Mouse (Mus musculus) lung, postnatal 0 days (tissue): ENCODE measurements at regions not wholly inside any gene's neighbourhood (a gene's known extent, or its start where the extent isn't known, plus 50 kb on each side); places are given as distances from the start of the nearest gene placed in this dataset.

Source experiments
- ATAC-seq: fragments of 200-750 bp; cut with Nextera tagmentation; 2 replicates; pipeline ENCODE4 v1.8.0; 2017; ENCODE audit warnings: moderate library complexity
- DNase-seq: peaks from one replicate; pipeline ENCODE4 v3.0.0-alpha.2; 2016; ENCODE audit warnings: low spot score
- H3K27ac ChIP-seq: fragments of 300-500 bp; sonication (generic); 2 replicates; pipeline ENCODE4 v1.5.1; 2014; ENCODE audit warnings: antibody characterized with exemption, mild to moderate bottlenecking, low read length, mixed read lengths
- H3K27me3 ChIP-seq: fragments of 300-500 bp; sonication (generic); replicated peaks from 2 replicates; pipeline ENCODE4 v1.6.1; 2014; ENCODE audit warnings: low read length, mixed read lengths; ENCODE audit not compliant: insufficient read depth
- H3K36me3 ChIP-seq: fragments of 300-500 bp; sonication (generic); 2 replicates; pipeline ENCODE4 v1.6.1; 2014; ENCODE audit warnings: low read length, mixed read lengths; ENCODE audit not compliant: insufficient read depth
- H3K4me1 ChIP-seq: fragments of 300-500 bp; sonication (generic); 2 replicates; pipeline ENCODE4 v1.6.1; 2014; ENCODE audit warnings: antibody characterized with exemption, low read depth, low read length, mixed read lengths; ENCODE audit not compliant: insufficient read depth
- H3K4me2 ChIP-seq: fragments of 300-500 bp; sonication (generic); replicated peaks from 2 replicates; pipeline ENCODE4 v1.6.1; 2014; ENCODE audit warnings: low read depth, mild to moderate bottlenecking, low read length, moderate library complexity, mixed read lengths
- H3K4me3 ChIP-seq: fragments of 300-500 bp; sonication (generic); 2 replicates; pipeline ENCODE4 v1.5.1; 2014; ENCODE audit warnings: low read depth, low read length
- H3K9ac ChIP-seq: fragments of 300-500 bp; sonication (generic); replicated peaks from 2 replicates; pipeline ENCODE4 v1.6.1; 2014; ENCODE audit warnings: low read depth, mild to moderate bottlenecking
- H3K9me3 ChIP-seq: fragments of 300-500 bp; sonication (generic); 2 replicates; pipeline ENCODE4 v1.6.1; 2016; ENCODE audit warnings: low read length, mixed read lengths
- CTCF ChIP-seq: IDR thresholded peaks from 2 replicates; pipeline ENCODE4 v1.5.1; 2016; ENCODE audit warnings: antibody characterized with exemption, mild to moderate bottlenecking
- EP300 ChIP-seq: IDR thresholded peaks from 2 replicates; pipeline ENCODE4 v1.6.1; 2016; ENCODE audit warnings: antibody characterized with exemption, mild to moderate bottlenecking, control low read depth
- WGBS: fragments of 180-500 bp; shearing (Covaris S2); extraction: QIAGEN DNeasy Blood & Tissue Kit; methylation state at CpG from one replicate; pipeline ENCODE4 v1.1.7; 2014; 5-methylcytosine and 5-hydroxymethylcytosine counted together

- no peaks in the 10 kb centered on the region for H3K4me1 ChIP-seq
- no peaks in the 10 kb centered on the region for H3K36me3 ChIP-seq
- H3K4me3 ChIP-seq, result no peak overlapping the region
- ATAC-seq (no peak), DNase-seq (no peak)
- H3K27ac ChIP-seq, result no peak overlapping the region
- no peaks in the 10 kb centered on the region for H3K9me3 ChIP-seq
- WGBS, result 76% methylated on average over 5 of the region's 5 CpGs
- no peaks in the 10 kb centered on the region for H3K27me3 ChIP-seq
- TF ChIP-seq EP300, result no peak
- TF ChIP-seq CTCF, result no peak
- no peak overlapping the region for H3K9ac ChIP-seq
- H3K4me2 ChIP-seq, result no peak overlapping the region
Observed at GRCm38 (mm10) chr2:162740523-162740922, 79.6 kb upstream of the Ptprt start.

- Histone ChIP-seq H3K4me2 (no peak overlapping the region), H3K4me1 (no peaks in the 10 kb centered on the region), H3K9ac (no peak overlapping the region), H3K4me3 (no peak overlapping the region), H3K27me3 (no peaks in the 10 kb centered on the region), H3K9me3 (no peaks in the 10 kb centered on the region), H3K36me3 (no peaks in the 10 kb centered on the region), H3K27ac (no peak overlapping the region)
- no peak for DNase-seq
- TF ChIP-seq EP300 (no peak), CTCF (no peak)
- WGBS, result 64% methylated on average over 3 of the region's 3 CpGs
- ATAC-seq, result no peak
Observed at GRCm38 (mm10) chr2:162735761-162736160, 74.8 kb upstream of the Ptprt start.

GRCm38 (mm10) chr2:162734286-162734685 lies 73.3 kb upstream of the Ptprt start:
- Histone ChIP-seq H3K4me2 (no peak overlapping the region), H3K4me1 (no peaks in the 10 kb centered on the region), H3K9me3 (no peaks in the 10 kb centered on the region), H3K27ac (no peak overlapping the region), H3K4me3 (no peak overlapping the region), H3K9ac (no peak overlapping the region), H3K27me3 (no peaks in the 10 kb centered on the region), H3K36me3 (no peaks in the 10 kb centered on the region)
- no peak for TF ChIP-seq CTCF
- TF ChIP-seq EP300, result no peak
- no peak for ATAC-seq
- DNase-seq, result no peak
- 44% methylated on average over 4 of the region's 4 CpGs for WGBS

- 42% methylated on average over 3 of the region's 3 CpGs for WGBS
- H3K27ac ChIP-seq, result no peak overlapping the region
- DNase-seq (no peak), ATAC-seq (no peak)
- TF ChIP-seq CTCF (no peak), EP300 (no peak)
- no peak overlapping the region for H3K9ac ChIP-seq
- no peak overlapping the region for H3K4me3 ChIP-seq
- no peaks in the 10 kb centered on the region for H3K36me3 ChIP-seq
- no peaks in the 10 kb centered on the region for H3K27me3 ChIP-seq
- H3K4me1 ChIP-seq, result no peaks in the 10 kb centered on the region
- no peaks in the 10 kb centered on the region for H3K9me3 ChIP-seq
- H3K4me2 ChIP-seq, result no peak overlapping the region
Observed at GRCm38 (mm10) chr2:162720016-162720415, 59.1 kb upstream of the Ptprt start.

GRCm38 (mm10) chr2:162718466-162718865 lies 57.5 kb upstream of the Ptprt start:
- TF ChIP-seq EP300 (no peak), CTCF (0 out of 2 replicates have a peak, but pooled peaks have one; percentile 20)
- Histone ChIP-seq H3K9me3 (no peaks in the 10 kb centered on the region), H3K4me3 (no peak overlapping the region), H3K9ac (no peak overlapping the region), H3K27me3 (no peaks in the 10 kb centered on the region), H3K27ac (no peak overlapping the region), H3K36me3 (no peaks in the 10 kb centered on the region), H3K4me2 (no peak overlapping the region), H3K4me1 (no peaks in the 10 kb centered on the region)
- DNase-seq (no peak), ATAC-seq (no peak)
- 62% methylated on average over 7 of the region's 7 CpGs for WGBS

- DNase-seq (no peak), ATAC-seq (no peak)
- 75% methylated on average over 8 of the region's 8 CpGs for WGBS
- Histone ChIP-seq H3K36me3 (no peaks in the 10 kb centered on the region), H3K4me2 (no peak overlapping the region), H3K9ac (no peak overlapping the region), H3K9me3 (no peaks in the 10 kb centered on the region), H3K27me3 (no peaks in the 10 kb centered on the region), H3K4me3 (no peak overlapping the region), H3K27ac (no peak overlapping the region), H3K4me1 (no peaks in the 10 kb centered on the region)
- no peak for TF ChIP-seq CTCF
- TF ChIP-seq EP300, result no peak
Observed at GRCm38 (mm10) chr2:162714976-162715375, 54.0 kb upstream of the Ptprt start.

- Histone ChIP-seq H3K4me3 (no peak overlapping the region), H3K9me3 (no peaks in the 10 kb centered on the region), H3K4me1 (no peaks in the 10 kb centered on the region), H3K4me2 (no peak overlapping the region), H3K9ac (no peak overlapping the region), H3K27me3 (no peaks in the 10 kb centered on the region), H3K36me3 (no peaks in the 10 kb centered on the region), H3K27ac (no peak overlapping the region)
- WGBS, result 71% methylated on average over 1 of the region's 1 CpGs
- TF ChIP-seq CTCF (peak; percentile 25; the same call in 1 of the 2 replicates), EP300 (no peak)
- ATAC-seq (no peak), DNase-seq (no peak)
Observed at GRCm38 (mm10) chr2:162712972-162713371, 52.0 kb upstream of the Ptprt start.
